Mouse (Mus musculus): Measurements from ENCODE around the gene Golga5. TPM values are rescaled to one million over a fixed set of nuclear protein-coding genes. Genes with fewer than 3 reads are reported as not detected.
"Not testable (repeated sequence)": the region's sequence is repeated elsewhere in the genome, so short reads cannot be mapped to it uniquely, and the experiment has no call there.

Gene Golga5
- polyA plus RNA-seq, 1 experiment from 2014 or later: 35.3 TPM

DNA sequence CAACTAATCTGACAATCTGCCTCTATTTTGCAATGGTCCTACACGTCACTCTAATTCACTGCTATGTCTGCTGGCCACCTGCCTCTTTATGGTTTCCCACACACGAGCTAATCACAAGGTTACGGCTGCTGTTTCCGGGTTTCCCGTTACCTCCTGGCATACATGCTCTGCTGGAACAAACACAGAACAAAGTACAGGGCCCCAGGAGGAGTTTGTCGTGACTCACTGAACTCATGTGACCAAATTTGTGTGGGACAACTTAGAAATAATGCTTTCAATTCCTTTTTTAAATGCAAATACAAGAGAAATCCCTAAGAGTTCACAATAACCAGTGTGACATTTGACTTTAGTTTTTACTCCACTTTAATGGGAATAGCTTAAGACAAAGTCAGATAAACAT lies 15.4 kb upstream of the Golga5 start:
- H3K4me2 ChIP-seq (replicated peaks): no peak overlapping the region
- 43% methylated on average over 6 of the region's 6 CpGs for WGBS
- H3K27ac ChIP-seq: no peak overlapping the region
- no peak overlapping the region for H3K9ac ChIP-seq
- H3K4me3 ChIP-seq: no peak overlapping the region
- no peaks in the 10 kb centered on the region for H3K9me3 ChIP-seq
- H3K4me1 ChIP-seq: no peaks in the 10 kb centered on the region
- no peaks in the 10 kb centered on the region for H3K36me3 ChIP-seq
- no peaks in the 10 kb centered on the region for H3K27me3 ChIP-seq (replicated peaks)
- no peak for ATAC-seq (ENCODE audit: low FRiP score, low read depth)

DNA sequence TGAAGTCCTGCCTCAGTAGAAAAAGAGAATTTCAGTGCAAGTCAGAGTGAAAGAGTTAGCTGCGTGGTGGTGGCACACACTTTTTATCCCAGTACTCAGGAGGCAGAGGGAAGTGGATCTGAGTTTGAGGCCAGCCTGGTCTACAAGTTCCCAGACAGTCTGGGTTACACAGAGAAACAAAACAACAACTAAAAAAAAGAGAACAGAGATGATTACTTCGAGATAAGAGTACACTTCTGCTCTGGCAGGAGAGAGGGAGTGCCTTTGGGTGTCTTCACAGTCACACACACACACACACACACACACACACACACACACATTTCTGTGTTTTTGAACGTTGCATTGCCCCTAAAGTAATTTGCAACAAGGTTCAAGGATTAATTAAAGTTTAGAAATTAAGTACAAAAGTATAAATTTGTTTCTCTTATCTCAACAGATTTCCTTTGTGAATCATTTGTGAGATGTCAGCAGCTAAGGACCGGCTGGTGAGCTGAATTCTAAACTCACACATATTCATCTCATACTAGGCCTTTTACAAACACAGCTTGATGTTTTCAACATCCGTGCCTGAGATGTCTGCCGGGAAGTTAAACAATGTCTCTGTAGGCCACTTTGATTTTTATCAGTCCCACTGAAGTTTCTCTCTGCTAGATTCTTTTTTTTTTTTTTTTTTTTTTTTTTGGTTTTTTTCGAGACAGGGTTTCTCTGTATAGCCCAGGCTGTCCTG lies 12.3 kb upstream of the Golga5 start:
- ATAC-seq (ENCODE audit: low FRiP score, low read depth): no peak
- Histone ChIP-seq H3K4me3 (no peak overlapping the region), H3K4me1 (no peaks in the 10 kb centered on the region), H3K4me2 (replicated peaks) (no peak overlapping the region), H3K27me3 (replicated peaks) (no peaks in the 10 kb centered on the region), H3K9ac (no peak overlapping the region), H3K36me3 (no peaks in the 10 kb centered on the region), H3K9me3 (no peaks in the 10 kb centered on the region), H3K27ac (no peak overlapping the region)
- WGBS: 85% methylated on average over 6 of the region's 7 CpGs

DNA sequence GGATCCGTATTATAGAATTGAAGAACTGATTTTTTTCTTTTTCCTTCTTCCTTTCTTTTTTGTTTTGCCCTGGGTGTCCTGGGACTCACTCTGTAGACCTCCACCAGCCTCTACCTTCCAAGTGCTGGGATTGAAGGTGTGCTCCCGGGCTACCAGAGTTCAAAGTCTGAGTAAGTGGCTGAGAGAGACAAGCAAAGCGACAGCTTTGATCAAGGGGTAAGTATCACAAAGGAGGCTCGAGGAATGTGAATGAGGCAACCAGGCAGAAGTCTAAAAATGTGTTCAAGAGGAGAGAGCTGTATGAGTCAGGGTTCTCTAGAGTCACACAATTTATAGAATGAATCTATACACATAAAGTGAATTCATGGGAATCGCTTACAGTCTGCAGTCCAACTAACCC lies 8.9 kb upstream of the Golga5 start:
- WGBS: 77% methylated on average over 5 of the region's 5 CpGs
- Histone ChIP-seq H3K27ac (no peak overlapping the region), H3K9me3 (no peaks in the 10 kb centered on the region), H3K36me3 (no peaks in the 10 kb centered on the region), H3K4me3 (no peak overlapping the region), H3K4me1 (no peaks in the 10 kb centered on the region), H3K9ac (no peak overlapping the region), H3K4me2 (replicated peaks) (no peak overlapping the region), H3K27me3 (replicated peaks) (no peaks in the 10 kb centered on the region)
- no peak for ATAC-seq (ENCODE audit: low FRiP score, low read depth)

DNA sequence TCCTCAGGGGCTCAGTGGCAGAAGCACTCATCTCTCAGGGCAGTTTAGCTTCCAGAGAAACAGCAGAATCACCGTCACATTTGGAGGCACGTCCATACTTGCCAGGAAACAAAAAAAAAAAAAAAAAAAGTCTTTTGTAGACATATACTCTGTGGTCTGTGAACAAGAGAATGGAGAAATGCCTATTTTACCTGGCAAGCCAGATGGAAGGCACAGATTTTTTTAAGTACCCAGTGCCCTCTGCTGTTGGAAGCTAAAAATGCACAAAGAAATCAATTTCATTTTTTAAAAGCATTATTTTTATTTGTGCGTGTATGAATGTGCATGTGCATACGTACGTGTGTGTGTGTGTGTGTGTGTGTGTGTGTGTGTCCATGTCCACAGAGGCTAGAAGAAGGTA lies 7.8 kb upstream of the Golga5 start:
- no peak overlapping the region for H3K4me3 ChIP-seq
- WGBS: 74% methylated on average over 5 of the region's 5 CpGs
- no peaks in the 10 kb centered on the region for H3K36me3 ChIP-seq
- H3K27me3 ChIP-seq (replicated peaks): no peaks in the 10 kb centered on the region
- no peak for ATAC-seq (ENCODE audit: low FRiP score, low read depth)
- no peaks in the 10 kb centered on the region for H3K9me3 ChIP-seq
- H3K27ac ChIP-seq: no peak overlapping the region
- H3K4me2 ChIP-seq (replicated peaks): no peak overlapping the region
- H3K9ac ChIP-seq: no peak overlapping the region
- H3K4me1 ChIP-seq: no peaks in the 10 kb centered on the region

DNA sequence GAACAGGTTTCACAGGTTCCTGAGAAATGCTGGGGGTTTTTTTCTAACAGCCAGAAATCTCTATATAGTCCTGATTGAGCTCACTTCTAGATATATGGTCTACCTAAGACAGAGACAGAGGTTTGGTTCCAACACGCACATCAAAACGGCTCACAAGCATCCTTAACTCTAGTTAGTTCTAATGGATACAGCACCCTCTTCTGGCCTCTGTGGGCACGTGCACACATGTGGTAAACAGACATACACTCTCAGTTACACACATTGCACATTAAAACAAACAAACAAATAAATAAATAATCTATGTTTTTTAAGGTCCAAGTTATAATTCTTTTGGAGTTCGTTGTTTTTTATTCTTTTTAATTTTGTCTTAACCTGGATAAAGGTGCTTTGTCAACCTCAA lies 4.3 kb upstream of the Golga5 start:
- Histone ChIP-seq H3K4me2 (replicated peaks) (no peak overlapping the region), H3K4me3 (no peak overlapping the region), H3K27ac (no peak overlapping the region), H3K9ac (no peak overlapping the region), H3K36me3 (no peaks in the 10 kb centered on the region), H3K9me3 (no peaks in the 10 kb centered on the region), H3K27me3 (replicated peaks) (no peaks in the 10 kb centered on the region), H3K4me1 (0 out of 2 replicates have a peak, but pooled peaks cover under 1% of the 10 kb centered on the region)
- 62% methylated on average over 4 of the region's 4 CpGs for WGBS
- no peak for ATAC-seq (ENCODE audit: low FRiP score, low read depth)

DNA sequence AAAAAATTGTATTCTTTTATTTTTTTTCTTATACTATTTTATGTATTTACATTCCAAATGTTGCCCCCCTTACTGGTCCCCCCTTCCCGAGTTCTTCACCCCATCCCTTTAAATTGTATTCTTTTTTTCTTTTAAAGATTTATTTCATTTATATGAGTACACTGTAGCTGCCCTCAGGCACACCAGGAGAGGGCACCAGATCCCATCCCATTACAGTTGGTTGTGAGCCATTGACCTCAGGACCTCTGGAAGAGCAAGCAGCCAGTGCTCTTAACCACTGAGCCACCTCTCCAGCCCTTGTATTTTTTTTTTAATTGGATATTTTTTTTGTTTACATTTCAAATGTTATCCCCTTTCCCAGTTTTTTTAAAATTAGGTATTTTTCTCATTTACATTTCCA lies 799 bp upstream of the Golga5 start:
- Histone ChIP-seq H3K9ac (no peak overlapping the region), H3K4me3 (no peak overlapping the region), H3K4me2 (replicated peaks) (no peak overlapping the region), H3K27me3 (replicated peaks) (no peaks in the 10 kb centered on the region), H3K36me3 (peaks cover 7% of the 10 kb centered on the region), H3K4me1 (peaks cover 6% of the 10 kb centered on the region; the same call in 1 of the 2 replicates), H3K9me3 (no peaks in the 10 kb centered on the region), H3K27ac (no peak overlapping the region)
- no peak for ATAC-seq (ENCODE audit: low FRiP score, low read depth)
- WGBS: 88% methylated on average over 1 of the region's 1 CpGs

DNA sequence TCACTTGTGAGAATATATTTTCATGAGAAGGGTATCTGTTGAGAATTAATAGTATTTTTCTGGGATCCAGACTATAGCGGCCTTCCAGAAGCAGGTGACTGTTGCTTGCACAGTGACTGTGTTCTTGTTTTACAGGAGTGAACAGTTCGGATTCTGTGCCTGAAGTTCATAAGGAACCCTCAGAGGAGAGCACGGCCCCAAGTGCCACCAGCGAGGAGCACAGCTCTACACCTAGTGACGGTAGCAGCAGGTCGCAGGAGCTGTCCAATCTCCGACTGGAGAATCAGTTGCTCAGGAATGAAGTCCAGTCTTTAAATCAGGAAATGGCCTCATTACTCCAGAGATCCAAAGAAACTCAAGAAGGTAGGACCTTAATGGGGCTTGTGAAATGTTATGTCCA lies 5.5 kb downstream of the Golga5 start:
- no peaks in the 10 kb centered on the region for H3K9me3 ChIP-seq
- H3K9ac ChIP-seq: no peak overlapping the region
- H3K4me1 ChIP-seq: peaks cover 6% of the 10 kb centered on the region; the same call in 1 of the 2 replicates
- H3K27me3 ChIP-seq (replicated peaks): no peaks in the 10 kb centered on the region
- no peak for ATAC-seq (ENCODE audit: low FRiP score, low read depth)
- H3K27ac ChIP-seq: no peak overlapping the region
- H3K4me2 ChIP-seq (replicated peaks): no peak overlapping the region
- 96% methylated on average over 7 of the region's 7 CpGs for WGBS
- peaks cover 41% of the 10 kb centered on the region for H3K36me3 ChIP-seq
- no peak overlapping the region for H3K4me3 ChIP-seq

DNA sequence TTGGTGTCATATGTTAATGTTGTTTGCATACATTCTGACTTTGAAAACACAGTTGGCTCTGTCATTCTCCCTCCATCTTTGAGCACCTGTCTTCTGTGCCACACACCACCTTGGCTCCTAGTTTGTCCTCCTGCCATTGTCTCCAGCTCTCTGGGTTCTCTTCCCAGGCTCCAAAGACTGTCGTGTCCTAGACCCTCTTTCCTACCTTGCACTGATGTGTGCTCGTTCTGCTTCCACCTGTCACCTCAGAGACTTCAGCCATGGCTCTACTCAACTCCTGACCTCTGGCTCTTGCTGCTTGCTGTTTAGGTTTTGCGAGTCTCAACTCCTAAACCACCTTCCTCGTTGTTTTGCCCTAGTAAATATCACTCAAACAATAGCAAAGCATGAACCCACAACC lies 11.5 kb downstream of the Golga5 start:
- no peak for ATAC-seq (ENCODE audit: low FRiP score, low read depth)
- H3K4me2 ChIP-seq (replicated peaks): no peak overlapping the region
- no peaks in the 10 kb centered on the region for H3K4me1 ChIP-seq
- peaks cover 59% of the 10 kb centered on the region for H3K36me3 ChIP-seq
- H3K9me3 ChIP-seq: no peaks in the 10 kb centered on the region
- H3K27me3 ChIP-seq (replicated peaks): no peaks in the 10 kb centered on the region
- WGBS: 93% methylated on average over 4 of the region's 4 CpGs
- no peak overlapping the region for H3K27ac ChIP-seq
- H3K4me3 ChIP-seq: no peak overlapping the region
- H3K9ac ChIP-seq: no peak overlapping the region

DNA sequence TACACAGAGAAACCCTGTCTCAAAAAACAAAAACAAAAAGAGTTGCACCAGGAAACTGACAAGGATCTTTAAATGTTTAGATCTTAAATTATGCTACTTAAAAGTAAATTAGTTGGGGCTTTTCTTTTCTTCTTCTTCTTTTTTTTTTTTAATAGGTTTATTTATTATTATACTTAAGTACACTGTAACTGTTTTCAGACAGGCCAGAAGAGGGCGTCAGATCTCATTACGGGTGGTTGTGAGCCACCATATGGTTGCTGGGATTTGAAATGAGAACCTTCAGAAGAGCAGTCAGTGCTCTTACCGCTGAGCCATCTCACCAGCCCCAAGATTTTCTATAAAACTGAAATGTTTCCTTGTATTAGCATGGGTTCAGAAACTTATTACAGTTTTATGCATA lies 16.0 kb downstream of the Golga5 start:
- H3K27me3 ChIP-seq (replicated peaks): no peaks in the 10 kb centered on the region
- H3K36me3 ChIP-seq: peaks cover 63% of the 10 kb centered on the region
- no peaks in the 10 kb centered on the region for H3K4me1 ChIP-seq
- ATAC-seq (ENCODE audit: low FRiP score, low read depth): no peak
- H3K9ac ChIP-seq: no peak overlapping the region
- H3K4me2 ChIP-seq (replicated peaks): no peak overlapping the region
- H3K4me3 ChIP-seq: no peak overlapping the region
- no peaks in the 10 kb centered on the region for H3K9me3 ChIP-seq
- H3K27ac ChIP-seq: no peak overlapping the region
- WGBS: 68% methylated on average over 3 of the region's 3 CpGs

DNA sequence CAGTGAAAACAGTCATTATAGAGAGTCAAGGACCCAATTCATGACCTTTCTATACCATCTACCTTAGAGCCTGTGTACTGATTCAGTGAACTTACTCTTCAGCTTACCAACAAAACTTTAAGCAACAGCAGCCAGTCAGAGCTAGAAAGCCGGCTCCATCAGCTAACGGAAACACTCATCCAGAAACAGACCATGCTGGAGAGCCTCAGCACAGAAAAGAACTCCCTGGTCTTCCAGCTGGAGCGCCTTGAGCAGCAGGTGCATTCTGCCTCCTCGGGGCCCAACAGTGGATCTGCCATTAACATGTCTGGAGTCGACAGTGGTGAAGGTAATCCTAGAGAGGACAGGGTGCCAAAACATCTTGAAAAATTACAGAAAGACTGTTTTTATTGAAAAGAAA lies 23.0 kb downstream of the Golga5 start:
- H3K4me3 ChIP-seq: no peak overlapping the region
- no peaks in the 10 kb centered on the region for H3K27me3 ChIP-seq (replicated peaks)
- H3K4me2 ChIP-seq (replicated peaks): no peak overlapping the region
- no peaks in the 10 kb centered on the region for H3K4me1 ChIP-seq
- no peak overlapping the region for H3K9ac ChIP-seq
- ATAC-seq (ENCODE audit: low FRiP score, low read depth): no peak
- H3K9me3 ChIP-seq: no peaks in the 10 kb centered on the region
- no peak overlapping the region for H3K27ac ChIP-seq
- WGBS: 89% methylated on average over 5 of the region's 5 CpGs
- peaks cover 68% of the 10 kb centered on the region for H3K36me3 ChIP-seq

DNA sequence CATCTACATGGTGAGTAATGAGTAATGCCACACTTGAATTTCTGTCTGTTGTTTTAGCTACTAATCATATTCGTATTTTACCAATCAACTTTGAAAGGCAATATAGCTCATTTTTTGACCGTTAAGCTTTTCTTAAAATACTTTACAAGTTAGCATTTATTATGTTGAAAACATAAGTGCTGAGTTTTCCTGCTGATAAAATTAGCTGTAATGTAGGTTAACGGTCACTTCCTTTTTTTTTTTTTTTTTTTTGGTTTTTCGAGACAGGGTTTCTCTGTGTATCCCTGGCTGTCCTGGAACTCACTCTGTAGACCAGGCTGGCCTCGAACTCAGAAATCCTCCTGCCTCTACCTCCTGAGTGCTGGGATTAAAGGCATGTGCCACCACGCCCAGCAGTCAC lies 26.8 kb downstream of the Golga5 start:
- H3K4me3 ChIP-seq; H3K4me1 ChIP-seq; H3K4me2 ChIP-seq (replicated peaks); H3K9ac ChIP-seq; H3K9me3 ChIP-seq; H3K27me3 ChIP-seq (replicated peaks); H3K27ac ChIP-seq; ATAC-seq (ENCODE audit: low FRiP score, low read depth): not testable (repeated sequence)
- peaks cover 69% of the 10 kb centered on the region for H3K36me3 ChIP-seq
- 92% methylated on average over 6 of the region's 6 CpGs for WGBS

DNA sequence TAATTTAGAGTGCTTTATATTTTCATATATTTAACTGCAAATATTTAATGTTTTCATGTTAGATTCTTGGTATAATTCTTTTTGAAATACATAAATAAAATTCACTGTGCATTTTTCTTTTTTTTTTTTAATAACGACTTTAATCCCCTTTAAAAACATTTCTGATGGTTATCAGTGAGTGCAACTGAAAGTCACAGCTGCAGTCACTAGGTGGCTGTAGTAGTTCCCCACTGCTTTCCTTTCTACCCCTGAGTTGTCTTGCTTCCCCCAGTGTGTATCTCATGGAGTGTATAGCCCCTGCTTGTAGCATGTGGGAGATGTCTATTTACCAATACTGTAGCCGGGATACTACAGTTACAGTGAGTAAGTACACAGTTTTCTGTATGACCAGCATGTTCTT lies 29.0 kb downstream of the Golga5 start:
- no peak overlapping the region for H3K4me2 ChIP-seq (replicated peaks)
- H3K9me3 ChIP-seq: no peaks in the 10 kb centered on the region
- H3K36me3 ChIP-seq: peaks cover 50% of the 10 kb centered on the region
- H3K9ac ChIP-seq: no peak overlapping the region
- H3K4me3 ChIP-seq: no peak overlapping the region
- 84% methylated on average over 2 of the region's 2 CpGs for WGBS
- ATAC-seq (ENCODE audit: low FRiP score, low read depth): no peak
- no peaks in the 10 kb centered on the region for H3K27me3 ChIP-seq (replicated peaks)
- no peaks in the 10 kb centered on the region for H3K4me1 ChIP-seq
- no peak overlapping the region for H3K27ac ChIP-seq

DNA sequence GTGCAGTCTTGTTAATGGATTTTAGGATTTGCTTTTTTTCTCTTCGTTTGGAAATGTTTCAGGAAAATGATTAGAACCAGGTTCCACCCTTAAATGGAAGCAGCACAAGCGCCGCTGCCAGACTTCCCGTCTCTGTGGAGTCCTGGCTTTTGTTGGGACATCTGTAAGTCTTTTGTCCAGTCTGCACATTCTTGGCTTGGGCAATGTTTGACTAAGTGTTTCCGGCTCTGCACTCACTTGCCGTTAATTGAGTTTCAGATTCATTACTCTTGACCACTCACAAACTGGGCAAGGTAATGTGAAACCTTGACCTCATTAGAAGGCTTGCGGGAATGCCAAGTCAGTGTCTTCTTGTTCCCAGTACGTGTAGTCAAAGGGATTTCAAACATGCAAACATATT lies 29.8 kb downstream of the Golga5 start:
- Histone ChIP-seq H3K27ac (no peak overlapping the region), H3K9ac (no peak overlapping the region), H3K9me3 (no peaks in the 10 kb centered on the region), H3K4me1 (no peaks in the 10 kb centered on the region), H3K4me3 (no peak overlapping the region), H3K4me2 (replicated peaks) (no peak overlapping the region), H3K27me3 (replicated peaks) (no peaks in the 10 kb centered on the region), H3K36me3 (peaks cover 48% of the 10 kb centered on the region)
- ATAC-seq (ENCODE audit: low FRiP score, low read depth): no peak
- 79% methylated on average over 8 of the region's 8 CpGs for WGBS

Measured in neural tube, embryonic 12.5 days (tissue).